Mouse (Mus musculus): ENCODE results near the gene Rela.

GRCm38 (mm10) chr19:5686437-5686836 lies 49.2 kb downstream of the Rela start:
- TF ChIP-seq POLR2A (IDR thresholded peaks at IDR 0.05; ENCODE audit: borderline replicate concordance, insufficient read depth, low read length): no peak
- TF ChIP-seq CTCF (IDR thresholded peaks at IDR 0.05; ENCODE audit: borderline replicate concordance, insufficient read depth, low read depth, low read length): no peak
